Mouse (Mus musculus): ENCODE measurements around the gene Patj. TPM values are rescaled to one million over a fixed set of nuclear protein-coding genes. Genes with fewer than 3 reads are reported as not detected.

Gene Patj
- total and polyA plus RNA-seq, 3 experiments: 0.19 to 0.46 TPM; not detected in 1

GRCm38 (mm10) chr4:98556449-98556848 is 160.9 kb downstream of the Patj start:
- Histone ChIP-seq H3K36me3 (ENCODE audit: control insufficient read depth in 1 of 2, insufficient read depth in 2 of 2, low read length in 2 of 2) (no peaks in the 10 kb centered on the region), H3K79me2 (ENCODE audit: control insufficient read depth, insufficient read depth, low read length, poor library complexity) (no peaks in the 10 kb centered on the region), H3K27ac (ENCODE audit: control insufficient read depth, low read depth, low read length) (no peak overlapping the region), H3K27me3 (ENCODE audit: control insufficient read depth in 1 of 2, insufficient read depth in 2 of 2, low read length in 2 of 2) (no peaks in the 10 kb centered on the region; a peak in 1 of 4 replicates), H3K9me3 (replicated peaks; ENCODE audit: insufficient read depth, low read length) (no peaks in the 10 kb centered on the region), H3K9ac (ENCODE audit: control insufficient read depth, low read depth, low read length, poor library complexity, severe bottlenecking) (no peak overlapping the region), H3K4me3 (ENCODE audit: control insufficient read depth in 1 of 2, insufficient read depth in 1 of 2, low read depth in 2 of 2, low read length in 2 of 2) (no peak overlapping the region), H3K4me1 (ENCODE audit: control insufficient read depth in 1 of 2, insufficient read depth in 2 of 2, low read length in 2 of 2) (no peaks in the 10 kb centered on the region)
- DNase-seq (ENCODE audit: low read depth, low spot score): no peak
- TF ChIP-seq RAD21 (IDR thresholded peaks at IDR 0.05; ENCODE audit: low read depth, low read length) (no peak), TBP (IDR thresholded peaks at IDR 0.05; ENCODE audit: low read depth, low read length) (no peak), USF1 (IDR thresholded peaks at IDR 0.05; ENCODE audit: low read depth, low read length) (no peak), CHD1 (IDR thresholded peaks at IDR 0.05; ENCODE audit: low read depth, low read length) (no peak), MAX (IDR thresholded peaks at IDR 0.05; ENCODE audit: low read length) (no peak), TAL1 (IDR thresholded peaks at IDR 0.05; ENCODE audit: low read length) (no peak), USF2 (IDR thresholded peaks at IDR 0.05; ENCODE audit: borderline replicate concordance in 1 of 2, insufficient read depth in 1 of 2, low read depth in 1 of 2, low read length in 2 of 2) (no peak), ETS1 (IDR thresholded peaks at IDR 0.05; ENCODE audit: low read depth, low read length) (no peak), MYC (IDR thresholded peaks at IDR 0.05; ENCODE audit: low read depth, low read length) (no peak), UBTF (IDR thresholded peaks at IDR 0.05; ENCODE audit: borderline replicate concordance, insufficient read depth, low read depth, low read length) (no peak), ELF1 (IDR thresholded peaks at IDR 0.05; ENCODE audit: low read depth, low read length) (no peak), POLR2A (IDR thresholded peaks at IDR 0.05; ENCODE audit: control insufficient read depth in 1 of 2, insufficient read depth in 1 of 2, low read depth in 1 of 2, low read length in 2 of 2, poor library complexity in 1 of 2) (no peak), SMC3 (IDR thresholded peaks at IDR 0.05; ENCODE audit: low read depth, low read length) (no peak), JUND (IDR thresholded peaks at IDR 0.05; ENCODE audit: low read depth, low read length) (no peak), BHLHE40 (IDR thresholded peaks at IDR 0.05; ENCODE audit: borderline replicate concordance, low read depth, low read length) (no peak)

GRCm38 (mm10) chr4:98557192-98557591 is 161.6 kb downstream of the Patj start:
- no peak for TF ChIP-seq MAX (IDR thresholded peaks at IDR 0.05; ENCODE audit: low read length)
- no peak for TF ChIP-seq CHD2 (IDR thresholded peaks at IDR 0.05; ENCODE audit: low read length)
- TF ChIP-seq MXI1 (IDR thresholded peaks at IDR 0.05; ENCODE audit: low read depth, low read length): no peak
- TF ChIP-seq ZNF384 (IDR thresholded peaks at IDR 0.05; ENCODE audit: low read depth, low read length): no peak
- TF ChIP-seq ZC3H11A (IDR thresholded peaks at IDR 0.05; ENCODE audit: low read depth, low read length): no peak
- no peak for TF ChIP-seq MAFK (IDR thresholded peaks at IDR 0.05; ENCODE audit: borderline replicate concordance, low read depth, low read length)
- TF ChIP-seq GABPA (IDR thresholded peaks at IDR 0.05; ENCODE audit: low read depth, low read length): no peak
- no peak for TF ChIP-seq JUND (IDR thresholded peaks at IDR 0.05; ENCODE audit: low read depth, low read length)
- no peak for TF ChIP-seq GATA1 (IDR thresholded peaks at IDR 0.05; ENCODE audit: low read depth, low read length)
- TF ChIP-seq KAT2A (conservative IDR thresholded peaks at IDR 0.05; ENCODE audit: low read depth, low read length): no peak
- no peak for TF ChIP-seq NRF1 (IDR thresholded peaks at IDR 0.05; ENCODE audit: insufficient read depth, low read depth, low read length, poor library complexity, severe bottlenecking)
- no peak for TF ChIP-seq ZKSCAN1 (IDR thresholded peaks at IDR 0.05; ENCODE audit: low read depth, low read length)
- TF ChIP-seq MYB (IDR thresholded peaks at IDR 0.05; ENCODE audit: low read depth, low read length): no peak
- no peak for TF ChIP-seq CHD1 (IDR thresholded peaks at IDR 0.05; ENCODE audit: low read depth, low read length)
- no peak for TF ChIP-seq E2F4 (IDR thresholded peaks at IDR 0.05; ENCODE audit: borderline replicate concordance, low read depth, low read length)
- no peaks in the 10 kb centered on the region; a peak in 1 of 4 replicates for H3K27me3 ChIP-seq (ENCODE audit: control insufficient read depth in 1 of 2, insufficient read depth in 2 of 2, low read length in 2 of 2)
- H3K36me3 ChIP-seq (ENCODE audit: control insufficient read depth in 1 of 2, insufficient read depth in 2 of 2, low read length in 2 of 2): no peaks in the 10 kb centered on the region
- no peak overlapping the region for H3K4me3 ChIP-seq (ENCODE audit: control insufficient read depth in 1 of 2, insufficient read depth in 1 of 2, low read depth in 2 of 2, low read length in 2 of 2)
- no peaks in the 10 kb centered on the region for H3K79me2 ChIP-seq (ENCODE audit: control insufficient read depth, insufficient read depth, low read length, poor library complexity)
- no peak overlapping the region for H3K27ac ChIP-seq (ENCODE audit: control insufficient read depth, low read depth, low read length)
- no peaks in the 10 kb centered on the region for H3K9me3 ChIP-seq (replicated peaks; ENCODE audit: insufficient read depth, low read length)
- H3K4me1 ChIP-seq (ENCODE audit: control insufficient read depth in 1 of 2, insufficient read depth in 2 of 2, low read length in 2 of 2): no peaks in the 10 kb centered on the region
- no peak for DNase-seq (ENCODE audit: low read depth, low spot score)
- H3K9ac ChIP-seq (ENCODE audit: control insufficient read depth, low read depth, low read length, poor library complexity, severe bottlenecking): no peak overlapping the region
